Mouse (Mus musculus) brain, adult 10 weeks (tissue): ENCODE results near the gene Ccdc153. TPM values are rescaled to one million over a fixed set of nuclear protein-coding genes. Genes with fewer than 3 reads are reported as not detected.

Experiments
- polyA plus RNA-seq: library from polyadenylated mRNA; stranded (reverse); fragments of 350-450 nt; fragmentation: Illumina TruSeq; extraction: RNeasy Lipid Tissue Mini Kit (QIAGEN cat#74804); gene quantifications from one replicate; pipeline ENCODE4 v1.2.3, GENCODE M21; 2015; ENCODE audit warnings: low read depth, low replicate concordance

The Ccdc153 gene
- 21.0 TPM for polyA plus RNA-seq

GRCm38 (mm10) chr9:44240399-44240798, at the start of gene Ccdc153:
TSS of gene Ccdc153 (plus strand) at chr9:44240676.

DNA sequence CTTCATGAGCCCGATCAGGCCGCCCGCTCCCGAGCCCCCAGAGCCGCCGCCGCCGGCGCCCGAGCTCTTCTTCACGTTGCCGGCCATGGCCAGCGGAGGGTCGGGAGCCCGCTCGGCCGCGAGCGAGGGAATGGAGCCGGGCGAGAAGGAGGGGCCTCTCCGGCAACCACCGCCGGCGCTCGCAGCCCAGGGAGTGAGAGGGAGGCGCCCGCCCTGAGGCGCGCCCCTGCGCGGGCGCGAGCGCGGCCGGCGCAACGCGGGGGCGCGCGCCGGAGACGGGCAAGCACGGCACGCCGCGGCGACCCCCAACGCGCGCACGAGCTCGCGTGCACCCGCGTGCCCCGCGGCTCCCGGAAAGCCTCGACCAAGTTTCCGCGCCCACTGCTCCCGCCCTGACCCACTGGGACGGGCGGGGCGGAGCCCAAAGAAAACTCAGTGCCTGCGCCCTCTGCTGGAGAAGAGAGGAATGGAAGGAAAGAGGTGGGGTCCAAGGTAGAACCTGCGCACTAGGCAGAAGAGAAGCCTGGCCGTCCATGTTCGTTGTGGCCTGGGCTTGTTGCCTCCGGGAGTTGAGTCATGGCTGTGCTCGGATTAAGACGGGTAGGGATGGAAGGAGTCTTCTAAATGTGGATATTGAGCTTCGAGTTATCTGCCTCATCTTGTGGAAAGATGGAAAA, 6.5 kb upstream of the Ccdc153 start, which contains the start of gene Cbl:
Gene Cbl, minus strand, starts transcription at position 248 of the 677 bp plus-strand sequence.

DNA sequence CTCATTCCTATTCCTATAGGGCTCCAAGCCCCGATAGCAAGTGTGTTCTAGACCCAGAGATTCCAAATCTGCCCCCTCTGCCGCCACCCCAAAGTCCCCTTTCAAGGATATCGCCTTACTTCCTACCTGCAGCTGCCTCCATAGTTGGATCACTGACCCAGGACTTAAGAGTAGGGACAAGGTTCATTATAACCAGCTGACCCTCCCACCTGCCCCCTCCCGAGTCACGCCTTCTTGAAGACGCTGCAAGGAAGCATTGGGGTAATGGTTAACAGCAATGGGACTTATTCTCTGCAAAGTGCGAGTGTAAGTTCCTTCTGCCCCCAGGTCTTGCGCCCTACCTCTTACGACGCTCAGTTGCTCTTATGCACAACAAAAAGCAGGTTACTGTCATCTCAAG, 10.8 kb downstream of the Ccdc153 start, which contains the start of gene Pdzd3:
Gene Pdzd3, minus strand, starts transcription at position 158 of the 400 bp plus-strand sequence.

DNA sequence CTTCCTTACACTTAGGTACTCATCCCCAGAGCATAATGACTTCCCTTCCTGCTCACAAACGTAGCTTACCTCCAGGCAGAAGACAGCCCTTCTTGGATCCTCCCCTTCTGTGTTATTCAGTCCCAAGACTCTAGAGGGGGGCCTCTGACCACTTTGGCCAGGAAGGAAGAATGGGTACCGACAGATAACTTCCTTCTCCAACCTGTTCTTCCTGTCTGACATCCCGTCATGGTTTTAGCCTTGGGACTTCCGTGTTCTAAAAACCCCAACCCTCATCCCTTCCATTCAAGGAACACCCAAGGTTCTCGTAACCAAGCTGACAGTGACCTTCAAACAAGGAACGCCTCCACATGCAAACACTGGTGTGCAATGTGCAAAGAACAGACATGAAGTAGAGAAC, 28.0 kb downstream of the Ccdc153 start, which contains the start of gene Nlrx1:
Gene Nlrx1, minus strand, starts transcription at position 168 of the 400 bp plus-strand sequence.

GRCm38 (mm10) chr9:44288076-44288958, 47.8 kb downstream of the Ccdc153 start, which contains the start of gene Abcg4:
TSS of gene Abcg4 (minus strand) at chr9:44288615.

Other genes with a start within 250 kb of the Ccdc153 start
- 1,192 TPM for gene Thy1, start 197.3 kb upstream of the Ccdc153 start, polyA plus RNA-seq
- gene Usp2, start 173.7 kb upstream of the Ccdc153 start, polyA plus RNA-seq: 41.5 TPM
- gene Mfrp, start 138.9 kb upstream of the Ccdc153 start, polyA plus RNA-seq: 6.8 TPM
- gene C1qtnf5, start 133.4 kb upstream of the Ccdc153 start, polyA plus RNA-seq: 23.8 TPM
- 0.40 TPM for gene Gm49380, start 127.2 kb upstream of the Ccdc153 start, polyA plus RNA-seq
- gene Rnf26, start 127.2 kb upstream of the Ccdc153 start, polyA plus RNA-seq: 23.6 TPM
- gene Mcam, start 106.2 kb upstream of the Ccdc153 start, polyA plus RNA-seq: 22.9 TPM
- 20.5 TPM for gene Cbl, start 6.6 kb upstream of the Ccdc153 start, polyA plus RNA-seq
- gene Pdzd3, start 10.8 kb downstream of the Ccdc153 start, polyA plus RNA-seq: 0.67 TPM
- gene Nlrx1, start 27.9 kb downstream of the Ccdc153 start, polyA plus RNA-seq: 5.8 TPM
- gene Abcg4, start 47.9 kb downstream of the Ccdc153 start, polyA plus RNA-seq: 43.6 TPM
- gene Hinfp, start 65.0 kb downstream of the Ccdc153 start, polyA plus RNA-seq: 14.6 TPM
- 126 TPM for gene C2cd2l, start 79.6 kb downstream of the Ccdc153 start, polyA plus RNA-seq
- gene Dpagt1, start 85.3 kb downstream of the Ccdc153 start, polyA plus RNA-seq: 14.0 TPM
- 37.3 TPM for gene H2afx, start 94.0 kb downstream of the Ccdc153 start, polyA plus RNA-seq
- 27.9 TPM for gene Hmbs, start 103.6 kb downstream of the Ccdc153 start, polyA plus RNA-seq
- gene Vps11, start 121.0 kb downstream of the Ccdc153 start, polyA plus RNA-seq: 49.3 TPM
- gene Hyou1, start 138.8 kb downstream of the Ccdc153 start, polyA plus RNA-seq: 63.9 TPM
- gene Slc37a4, start 156.2 kb downstream of the Ccdc153 start, polyA plus RNA-seq: 38.3 TPM
- 1,304 TPM for gene Rps25, start 166.5 kb downstream of the Ccdc153 start, polyA plus RNA-seq
- gene Trappc4, start 166.9 kb downstream of the Ccdc153 start, polyA plus RNA-seq: 113 TPM
- 29.7 TPM for gene Ccdc84, start 177.9 kb downstream of the Ccdc153 start, polyA plus RNA-seq
- gene Foxr1, start 200.5 kb downstream of the Ccdc153 start, polyA plus RNA-seq: not detected
- gene Upk2, start 214.3 kb downstream of the Ccdc153 start, polyA plus RNA-seq: not detected
- gene Bcl9l, start 242.1 kb downstream of the Ccdc153 start, polyA plus RNA-seq: 19.4 TPM